Mouse (Mus musculus) embryonic fibroblast, embryonic 13.5 days (primary cell): ENCODE data around the gene Lpar3.

ENCODE experiments used
- CTCF ChIP-seq: IDR thresholded peaks from 2 replicates; pipeline ENCODE4 v1.5.1; 2011; ENCODE audit warnings: mild to moderate bottlenecking, control low read depth, low read length, moderate library complexity, borderline replicate concordance; ENCODE audit not compliant: insufficient read depth
- POLR2A ChIP-seq: IDR thresholded peaks from 2 replicates; pipeline ENCODE4 v1.6.1; 2011; ENCODE audit warnings: low read depth, mild to moderate bottlenecking, control low read depth, low read length, moderate library complexity

DNA sequence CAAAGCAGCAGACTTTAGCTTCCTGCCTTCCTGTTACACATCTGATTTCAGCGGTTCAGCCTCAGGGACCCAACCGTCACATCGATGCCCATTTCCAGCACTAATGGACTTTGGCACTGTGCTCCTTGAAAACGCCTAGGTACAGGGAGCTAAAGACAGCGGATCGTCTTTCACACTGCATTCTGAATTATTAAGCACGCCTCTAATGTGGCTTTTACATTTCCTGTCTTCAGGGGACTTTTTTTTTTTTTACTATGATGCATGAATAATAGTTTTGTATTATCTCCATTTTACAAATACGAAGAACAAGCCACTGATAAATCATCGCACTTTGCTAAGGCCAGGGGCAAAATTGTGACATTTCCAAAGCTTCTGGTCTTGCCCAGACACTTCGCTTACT lies 34.7 kb upstream of the Lpar3 start:
- TF ChIP-seq CTCF = no peak
- TF ChIP-seq POLR2A = no peak
